ENCODE assay signal across 25 mouse cellular contexts in the genomic region with DNA sequence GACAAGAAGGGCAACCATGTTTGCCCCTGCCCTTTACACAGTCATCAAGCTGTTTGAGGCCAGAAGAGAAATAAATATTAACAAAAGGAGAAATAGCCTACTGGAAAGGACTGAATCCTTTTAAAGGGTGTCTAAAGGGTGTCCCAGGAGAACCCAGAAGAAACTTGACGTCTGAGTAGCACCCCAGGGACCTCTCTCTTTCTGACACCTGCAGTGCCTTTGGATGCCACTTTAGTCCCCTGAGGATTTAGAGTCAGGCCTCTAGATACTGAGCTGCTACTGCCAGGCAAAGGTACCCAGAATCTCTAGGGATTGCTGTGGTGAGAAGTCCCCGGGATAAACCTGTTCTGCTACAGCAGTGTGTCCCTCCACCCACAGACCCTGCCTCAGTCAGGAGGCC. TPM values are rescaled to one million over a fixed set of nuclear protein-coding genes. Genes with fewer than 3 reads are reported as not detected.
DNase-seq lines count a peak whose midpoint lies in the region; ATAC-seq and TF ChIP-seq lines count a peak whose summit lies in the region.
"Had no signal": no experiment of that assay in that cellular context is flagged by ENCODE, and none has a peak within 500 bp of the region (broad histone marks: within the 10 kb centered on the region; RNA-seq: fewer than 3 reads in every experiment).

No protein-coding gene starts in this region.

- H3K27ac ChIP-seq in gastrocnemius, adult 2 months: peak overlapping the region; percentile 77
- H3K27ac ChIP-seq in liver, postnatal 0 days (ENCODE audit: low read depth): 0 out of 2 replicates have a peak overlapping the region, but pooled peaks have one; percentile 2
- no peak overlapping the region for H3K27ac ChIP-seq in liver, embryonic 12.5 days
- H3K27ac ChIP-seq in bone marrow, adult 2 months (ENCODE audit: control insufficient read depth, insufficient read depth, low read depth, low read length, poor library complexity): peak overlapping the region; percentile 0; the same call in 1 of the 2 replicates
- H3K27ac ChIP-seq: forebrain, embryonic 10.5 days; forebrain, embryonic 13.5 days; heart, embryonic 13.5 days; hindbrain, embryonic 15.5 days had no signal

- TF ChIP-seq CTCF in gastrocnemius, adult 2 months (IDR thresholded peaks at IDR 0.05): no peak
- no peak for TF ChIP-seq CTCF in liver, postnatal 0 days (IDR thresholded peaks at IDR 0.05; ENCODE audit: low read depth)
- TF ChIP-seq CTCF in bone marrow, adult 2 months (IDR thresholded peaks at IDR 0.05; ENCODE audit: control insufficient read depth, insufficient read depth, low read length): no peak

- H3K4me1 ChIP-seq in liver, postnatal 0 days (ENCODE audit: insufficient read depth): no peaks in the 10 kb centered on the region; the same call in 1 of the 2 replicates
- H3K4me1 ChIP-seq in liver, embryonic 12.5 days: peaks cover 6% of the 10 kb centered on the region; the same call in 1 of the 2 replicates
- H3K4me1 ChIP-seq in bone marrow, adult 2 months (ENCODE audit: control insufficient read depth, insufficient read depth, low read length): peaks cover 7% of the 10 kb centered on the region
- H3K4me1 ChIP-seq: forebrain, embryonic 13.5 days; heart, embryonic 13.5 days; hindbrain, embryonic 15.5 days had no signal

- intact Hi-C loops in gastrocnemius, adult 2 months (cut with DNase I): no loop called here

- no peak overlapping the region for H3K4me3 ChIP-seq in gastrocnemius, adult 2 months
- H3K4me3 ChIP-seq in liver, postnatal 0 days (ENCODE audit: low read depth, low read length): no peak overlapping the region
- H3K4me3 ChIP-seq in liver, embryonic 12.5 days: no peak overlapping the region
- H3K4me3 ChIP-seq in bone marrow, adult 2 months (replicated peaks; ENCODE audit: control insufficient read depth, low read depth, low read length): no peak overlapping the region
- H3K4me3 ChIP-seq: forebrain, embryonic 10.5 days; forebrain, embryonic 13.5 days; heart, embryonic 13.5 days; hindbrain, embryonic 15.5 days had no signal

- ATAC-seq in liver, postnatal 0 days: no peak
- no peak for ATAC-seq in liver, embryonic 12.5 days
- ATAC-seq: forebrain, embryonic 13.5 days; forebrain, embryonic 16.5 days; Patski had no signal

- DNase-seq in gastrocnemius, adult 2 months: no peak
- no peak for DNase-seq in gastrocnemius, postnatal 10 days
- DNase-seq in liver, postnatal 0 days: no peak
- DNase-seq in A20 (ENCODE audit: low read depth, low spot score): peak; percentile 44
- DNase-seq in embryo, embryonic 11 days: no peak
- DNase-seq in testis, postnatal 14 days (ENCODE audit: low spot score): no peak
- DNase-seq: adrenal gland, adult 2 months; adrenal gland, postnatal 14 days; cerebellum, adult 11-12 months; cerebellum, adult 8-10 months; cerebellum, postnatal 10 days; cerebellum, postnatal 36 days; gastrocnemius, postnatal 25 days; heart, postnatal 14 days; heart, postnatal 4 days; kidney, adult 11 months had no signal

- H3K36me3 ChIP-seq in liver, postnatal 0 days (replicated peaks; ENCODE audit: insufficient read depth, low read length): no peaks in the 10 kb centered on the region
- no peaks in the 10 kb centered on the region for H3K36me3 ChIP-seq in liver, embryonic 12.5 days
- H3K36me3 ChIP-seq: forebrain, embryonic 10.5 days; heart, embryonic 13.5 days; hindbrain, embryonic 15.5 days had no signal

- WGBS in liver, postnatal 0 days (ENCODE audit: insufficient replicate concordance): 51% methylated on average over 2 of the region's 2 CpGs
- WGBS in liver, embryonic 12.5 days (ENCODE audit: insufficient replicate concordance): 45% methylated on average over 2 of the region's 2 CpGs
- 64% methylated on average over 2 of the region's 2 CpGs for WGBS in bone marrow, adult 2 months

- no peak for TF ChIP-seq POLR2A in bone marrow, adult 2 months (IDR thresholded peaks at IDR 0.05; ENCODE audit: borderline replicate concordance, control insufficient read depth, low read depth, low read length)

- H3K4me2 ChIP-seq in liver, postnatal 0 days (ENCODE audit: low read depth, low read length): no peak overlapping the region
- H3K4me2 ChIP-seq in liver, embryonic 12.5 days: no peak overlapping the region
- H3K4me2 ChIP-seq: forebrain, embryonic 13.5 days; heart, embryonic 13.5 days; hindbrain, embryonic 15.5 days had no signal

- no peak for TF ChIP-seq EP300 in liver, postnatal 0 days (IDR thresholded peaks at IDR 0.05; ENCODE audit: low read depth)

- no peaks in the 10 kb centered on the region for H3K27me3 ChIP-seq in liver, postnatal 0 days (ENCODE audit: insufficient read depth, low read length)
- 0 out of 2 replicates have a peak, but pooled peaks cover 4% of the 10 kb centered on the region for H3K27me3 ChIP-seq in liver, embryonic 12.5 days (replicated peaks)
- H3K27me3 ChIP-seq: forebrain, embryonic 13.5 days; heart, embryonic 13.5 days; hindbrain, embryonic 15.5 days; Patski had no signal

- no peak overlapping the region for H3K9ac ChIP-seq in liver, postnatal 0 days (replicated peaks)
- H3K9ac ChIP-seq in liver, embryonic 12.5 days: no peak overlapping the region
- H3K9ac ChIP-seq: forebrain, embryonic 13.5 days; heart, embryonic 13.5 days; hindbrain, embryonic 15.5 days had no signal

- no peaks in the 10 kb centered on the region; the same call in none of the 2 replicates for H3K9me3 ChIP-seq in liver, postnatal 0 days (ENCODE audit: low read length)
- H3K9me3 ChIP-seq in liver, embryonic 12.5 days (replicated peaks): no peaks in the 10 kb centered on the region
- H3K9me3 ChIP-seq: forebrain, embryonic 13.5 days; G1E; hindbrain, embryonic 15.5 days had no signal

RNA-seq across cellular contexts. Expression of a gene that starts 31.1 kb away (rescaled TPM):
- 10 to 100 TPM; 10.2 to 11.9 TPM for total RNA-seq in gastrocnemius, adult 2 months (2021)
- 1 to 10 TPM; 5.9 to 6.3 TPM for total RNA-seq in gastrocnemius, postnatal 10 days (2021)
- polyA plus RNA-seq in liver, postnatal 0 days (2015; fragmentation: Nextera tagmentation; extraction: Ambion mirVana): 4.4 and 5.4 TPM in 2 replicates
- polyA plus RNA-seq in liver, embryonic 12.5 days (2016; fragmentation: Nextera tagmentation; extraction: Ambion mirVana): 17.4 and 19.0 TPM in 2 replicates
- polyA plus RNA-seq in bone marrow, adult 2 months (2011; ENCODE audit: insufficient read depth, insufficient read length, low replicate concordance, missing spikeins): 3.1 and 5.5 TPM in 2 replicates

RNA-seq across cellular contexts. Expression of a gene that starts 31.4 kb away (rescaled TPM):
- total RNA-seq in gastrocnemius, adult 2 months (2021): 10 to 100 TPM; 52.0 to 60.6 TPM
- 10 to 100 TPM; 64.5 to 79.8 TPM for total RNA-seq in gastrocnemius, postnatal 10 days (2021)
- 47.9 and 49.2 TPM in 2 replicates for polyA plus RNA-seq in liver, postnatal 0 days (2015; fragmentation: Nextera tagmentation; extraction: Ambion mirVana)
- polyA plus RNA-seq in liver, embryonic 12.5 days (2016; fragmentation: Nextera tagmentation; extraction: Ambion mirVana): 104 and 107 TPM in 2 replicates
- 185 and 274 TPM in 2 replicates for polyA plus RNA-seq in bone marrow, adult 2 months (2011; ENCODE audit: insufficient read depth, insufficient read length, low replicate concordance, missing spikeins)
